Mouse (Mus musculus) embryonic facial prominence, embryonic 14.5 days (tissue): Measurements from ENCODE around the gene Acox1. TPM values are rescaled to one million over a fixed set of nuclear protein-coding genes. Genes with fewer than 3 reads are reported as not detected.

Source experiments
- ATAC-seq: fragments of 200-750 bp; cut with Nextera tagmentation; 2 replicates; pipeline ENCODE4 v1.8.0; 2017; ENCODE audit warnings: low read depth, moderate number of reproducible peaks, moderate TSS enrichment
- DNase-seq: peaks from one replicate; pipeline ENCODE4 v3.0.0-alpha.2; 2015; ENCODE audit warnings: low spot score
- H3K27ac ChIP-seq: fragments of 300-500 bp; sonication (generic); replicated peaks from 2 replicates; pipeline ENCODE4 v1.5.1; 2014; ENCODE audit warnings: low read depth, mild to moderate bottlenecking, low read length, moderate library complexity
- H3K27me3 ChIP-seq: fragments of 300-500 bp; sonication (generic); replicated peaks from 2 replicates; pipeline ENCODE4 v1.6.1; 2014; ENCODE audit warnings: low read length; ENCODE audit not compliant: control insufficient read depth, insufficient read depth
- H3K36me3 ChIP-seq: fragments of 300-500 bp; sonication (generic); 2 replicates; pipeline ENCODE4 v1.6.1; 2014; ENCODE audit warnings: low read length, mixed read lengths; ENCODE audit not compliant: control insufficient read depth, insufficient read depth
- H3K4me1 ChIP-seq: fragments of 300-500 bp; sonication (generic); 2 replicates; pipeline ENCODE4 v1.6.1; 2014; ENCODE audit warnings: antibody characterized with exemption, low read length; ENCODE audit not compliant: control insufficient read depth, insufficient read depth
- H3K4me2 ChIP-seq: fragments of 300-500 bp; sonication (generic); 2 replicates; pipeline ENCODE4 v1.6.1; 2014; ENCODE audit warnings: low read depth, mild to moderate bottlenecking, low read length, moderate library complexity, mixed read lengths
- H3K4me3 ChIP-seq: fragments of 300-500 bp; sonication (generic); 2 replicates; pipeline ENCODE4 v1.5.1; 2014; ENCODE audit warnings: low read depth, mild to moderate bottlenecking, low read length
- H3K9ac ChIP-seq: fragments of 300-500 bp; sonication (generic); 2 replicates; pipeline ENCODE4 v1.6.1; 2014; ENCODE audit warnings: low read depth, mild to moderate bottlenecking, low read length, moderate library complexity, mixed read lengths
- H3K9me3 ChIP-seq: fragments of 300-500 bp; sonication (generic); 2 replicates; pipeline ENCODE4 v1.6.1; 2016; ENCODE audit warnings: low read length; ENCODE audit not compliant: control insufficient read depth
- WGBS: fragments of 180-500 bp; shearing (Covaris S2); extraction: QIAGEN DNeasy Blood & Tissue Kit; methylation state at CpG from one replicate; pipeline ENCODE4 v1.1.7; 2014; 5-methylcytosine and 5-hydroxymethylcytosine counted together
- polyA plus RNA-seq: library from polyadenylated mRNA; unstranded; fragments of >200 nt; fragmentation: Nextera tagmentation; extraction: Ambion mirVana; gene quantifications from 2 replicates; pipeline ENCODE4 v1.2.1, GENCODE M21; 2014

Acox1 gene
- polyA plus RNA-seq, 1 experiment from 2014 or later = 30.8 TPM

DNA sequence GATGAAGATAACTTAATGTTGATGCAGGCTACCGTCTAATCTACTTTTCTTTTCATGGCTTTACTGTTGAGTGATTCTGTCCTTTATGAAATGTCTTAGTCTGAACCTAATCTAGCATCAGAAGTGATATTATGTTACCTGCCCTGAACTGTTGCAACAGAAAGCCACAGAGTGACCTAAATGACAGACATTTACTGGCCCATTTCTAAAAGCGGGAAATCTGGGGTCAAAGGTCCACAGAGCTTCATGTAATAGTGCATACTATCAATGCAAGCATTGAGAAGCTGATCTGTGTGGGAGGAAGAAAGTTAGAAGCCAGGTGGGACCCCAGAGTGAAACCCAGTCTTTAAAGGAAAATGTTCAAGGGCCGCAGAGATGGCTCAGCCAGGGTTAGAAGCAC is 4.3 kb upstream of the Acox1 start:
- Histone ChIP-seq H3K27me3 (no peaks in the 10 kb centered on the region), H3K36me3 (peaks cover 32% of the 10 kb centered on the region), H3K27ac (no peak overlapping the region), H3K9me3 (no peaks in the 10 kb centered on the region), H3K9ac (no peak overlapping the region), H3K4me3 (no peak overlapping the region), H3K4me2 (no peak overlapping the region), H3K4me1 (0 out of 2 replicates have a peak, but pooled peaks cover under 1% of the 10 kb centered on the region)
- no peak for ATAC-seq
- WGBS = 96% methylated on average over 3 of the region's 3 CpGs
- DNase-seq = no peak

DNA sequence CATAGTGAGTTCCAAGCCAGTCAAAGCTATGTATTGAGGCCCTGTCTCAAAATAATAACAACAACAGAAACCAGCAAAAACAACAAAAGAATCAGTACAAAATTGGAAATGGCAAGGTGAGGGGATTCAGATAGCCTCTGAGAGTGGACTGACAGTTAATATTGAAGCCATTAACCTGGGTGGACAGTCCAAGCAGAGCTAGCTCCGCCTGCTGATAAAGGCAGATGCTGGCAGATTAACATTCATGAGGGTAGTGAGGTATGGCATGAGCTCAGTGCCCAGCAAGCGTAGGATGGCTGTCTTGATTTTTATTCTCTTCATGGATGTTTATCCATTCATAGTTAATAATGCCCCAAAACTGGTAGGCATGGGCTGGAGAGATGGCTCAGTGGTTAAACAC is 2.3 kb upstream of the Acox1 start:
- Histone ChIP-seq H3K4me3 (no peak overlapping the region), H3K4me1 (peaks cover 8% of the 10 kb centered on the region), H3K9me3 (no peaks in the 10 kb centered on the region), H3K9ac (no peak overlapping the region), H3K27me3 (no peaks in the 10 kb centered on the region), H3K36me3 (peaks cover 13% of the 10 kb centered on the region), H3K27ac (no peak overlapping the region), H3K4me2 (no peak overlapping the region)
- ATAC-seq (no peak), DNase-seq (no peak)
- 90% methylated on average over 2 of the region's 2 CpGs for WGBS

DNA sequence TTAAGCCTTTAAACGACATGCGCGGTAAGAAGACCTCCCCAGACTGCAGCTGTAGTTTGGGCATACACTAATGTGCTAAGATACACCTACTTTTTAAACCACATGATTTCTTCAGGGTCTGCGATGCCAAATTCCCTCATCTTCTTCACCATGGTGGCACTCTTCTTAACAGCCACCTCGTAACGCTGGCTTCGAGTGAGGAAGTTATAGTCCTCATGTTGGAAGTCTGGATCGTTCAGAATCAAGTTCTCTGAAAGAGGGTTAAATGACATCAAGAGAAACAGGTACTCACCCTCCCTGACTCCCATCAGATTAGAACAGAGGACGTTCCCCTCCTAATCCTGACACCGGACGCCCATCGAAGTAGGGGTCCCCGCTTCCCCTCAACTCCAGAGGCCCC is 713 bp downstream of the Acox1 start:
- no peak for DNase-seq
- peak overlapping the region; percentile 79 for H3K4me2 ChIP-seq
- no peaks in the 10 kb centered on the region for H3K27me3 ChIP-seq
- peak overlapping the region; percentile 78 for H3K9ac ChIP-seq
- 22% methylated on average over 13 of the region's 13 CpGs for WGBS
- ATAC-seq = no peak
- peak overlapping the region; percentile 80 for H3K4me3 ChIP-seq
- H3K36me3 ChIP-seq = 0 out of 2 replicates have a peak, but pooled peaks cover 12% of the 10 kb centered on the region
- H3K9me3 ChIP-seq = no peaks in the 10 kb centered on the region
- peak overlapping the region; percentile 89 for H3K27ac ChIP-seq
- H3K4me1 ChIP-seq = peaks cover 8% of the 10 kb centered on the region

DNA sequence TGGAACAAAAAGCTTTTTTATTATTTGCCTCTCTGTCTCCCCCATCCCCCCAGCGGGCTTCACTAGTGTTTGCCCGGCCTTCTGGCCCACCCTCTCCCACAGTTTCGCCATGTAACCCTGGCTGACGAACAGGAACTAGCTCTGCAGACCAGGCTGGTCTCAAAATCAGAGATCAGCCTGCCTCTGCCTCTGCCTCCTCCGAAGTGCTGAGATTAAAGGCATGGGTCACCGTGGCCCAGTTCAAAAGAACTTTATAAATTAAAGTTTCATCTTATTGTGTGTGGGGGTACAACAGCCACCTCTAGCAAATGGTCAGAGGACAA is 1.3 kb downstream of the Acox1 start:
- peaks cover 8% of the 10 kb centered on the region for H3K4me1 ChIP-seq
- 0 out of 2 replicates have a peak, but pooled peaks cover 12% of the 10 kb centered on the region for H3K36me3 ChIP-seq
- peak overlapping the region; percentile 78; the same call in 1 of the 2 replicates for H3K9ac ChIP-seq
- H3K4me2 ChIP-seq = peak overlapping the region; percentile 79
- peak overlapping the region; percentile 80; the same call in 1 of the 2 replicates for H3K4me3 ChIP-seq
- H3K9me3 ChIP-seq = no peaks in the 10 kb centered on the region
- WGBS = 92% methylated on average over 6 of the region's 6 CpGs
- no peak overlapping the region for H3K27ac ChIP-seq
- DNase-seq = no peak
- no peaks in the 10 kb centered on the region for H3K27me3 ChIP-seq
- ATAC-seq = no peak

DNA sequence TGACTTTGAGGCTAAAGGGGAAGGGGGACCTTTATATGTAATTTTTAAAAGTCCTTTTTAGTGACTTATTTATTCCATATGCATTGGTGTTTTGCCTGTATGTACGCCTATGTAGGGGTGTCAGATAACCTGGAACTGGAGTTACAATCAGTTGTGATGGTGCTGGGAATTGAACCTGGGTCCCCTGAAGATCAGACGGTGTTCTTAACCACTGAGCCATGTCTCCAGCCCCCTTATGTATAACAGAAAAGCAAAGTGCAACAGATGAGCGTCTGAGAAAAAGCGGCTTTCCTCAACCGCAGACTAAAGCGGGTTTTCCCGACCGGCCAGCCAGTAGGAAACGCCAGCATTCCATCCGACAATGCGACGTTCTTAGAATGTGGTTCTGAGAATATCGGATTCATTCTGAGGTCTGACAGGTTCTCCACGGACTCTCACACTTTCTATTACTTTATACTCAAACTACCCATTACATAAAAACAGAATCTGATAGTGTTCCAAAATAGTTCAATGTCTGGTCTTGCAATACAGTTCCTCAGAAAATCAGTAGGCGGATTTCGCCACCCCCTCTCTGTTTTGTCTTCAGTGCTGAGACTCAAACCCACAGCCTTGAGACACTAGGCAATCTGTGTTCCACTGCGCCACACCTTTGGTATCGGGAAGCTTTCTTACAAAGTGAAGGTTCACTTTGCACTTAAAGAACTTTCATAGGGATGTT is 1.8 kb downstream of the Acox1 start:
- no peaks in the 10 kb centered on the region for H3K9me3 ChIP-seq
- H3K4me2 ChIP-seq = peak overlapping the region; percentile 79
- 94% methylated on average over 18 of the region's 18 CpGs for WGBS
- H3K4me3 ChIP-seq = no peak overlapping the region
- no peak overlapping the region for H3K27ac ChIP-seq
- no peak overlapping the region for H3K9ac ChIP-seq
- H3K4me1 ChIP-seq = peaks cover 8% of the 10 kb centered on the region
- no peaks in the 10 kb centered on the region for H3K27me3 ChIP-seq
- no peak for DNase-seq
- ATAC-seq = no peak
- H3K36me3 ChIP-seq = 0 out of 2 replicates have a peak, but pooled peaks cover 12% of the 10 kb centered on the region

DNA sequence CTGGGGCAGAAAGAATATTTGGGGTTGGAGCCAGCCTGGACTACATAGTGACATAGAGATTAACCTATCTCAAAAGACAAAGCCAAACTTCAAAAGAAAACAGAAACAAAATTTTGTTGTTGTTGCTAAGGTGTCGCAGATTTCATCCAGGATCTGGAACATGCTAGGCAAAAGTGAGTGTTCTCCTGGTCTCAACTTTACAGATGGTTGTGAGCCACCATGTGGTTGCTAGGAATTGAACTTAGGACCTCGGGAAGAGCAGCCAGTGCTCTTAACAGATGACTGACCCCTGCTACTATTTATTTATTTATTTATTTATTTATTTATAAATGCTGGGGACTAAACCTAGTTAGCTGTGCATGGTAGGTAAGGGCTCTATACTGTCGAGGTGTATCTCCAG is 2.5 kb downstream of the Acox1 start:
- no peak overlapping the region for H3K4me3 ChIP-seq
- ATAC-seq (no peak), DNase-seq (no peak)
- H3K36me3 ChIP-seq = 0 out of 2 replicates have a peak, but pooled peaks cover 17% of the 10 kb centered on the region
- H3K4me1 ChIP-seq = peaks cover 8% of the 10 kb centered on the region
- no peaks in the 10 kb centered on the region for H3K9me3 ChIP-seq
- 83% methylated on average over 3 of the region's 3 CpGs for WGBS
- H3K4me2 ChIP-seq = no peak overlapping the region
- no peaks in the 10 kb centered on the region for H3K27me3 ChIP-seq
- H3K9ac ChIP-seq = no peak overlapping the region
- no peak overlapping the region for H3K27ac ChIP-seq

DNA sequence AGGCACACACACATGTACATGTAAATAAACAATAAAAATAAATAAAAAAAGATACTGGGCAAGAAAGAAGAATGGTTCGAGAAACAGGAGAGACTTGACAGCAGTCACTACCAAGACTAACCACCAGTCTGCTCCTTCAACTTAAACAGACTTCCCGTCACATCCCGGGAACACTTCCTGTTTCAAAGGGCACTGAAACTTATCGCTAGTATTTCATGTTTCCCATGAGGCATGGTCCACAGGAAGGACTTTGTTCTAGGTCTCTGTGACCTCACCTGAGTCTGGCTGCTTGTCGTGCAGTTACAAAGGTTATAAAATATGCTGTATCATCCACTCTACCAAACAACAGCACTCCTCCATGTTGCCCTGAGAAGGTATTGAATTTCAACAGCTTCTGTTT is 3.6 kb downstream of the Acox1 start:
- no peaks in the 10 kb centered on the region for H3K27me3 ChIP-seq
- H3K36me3 ChIP-seq = 0 out of 2 replicates have a peak, but pooled peaks cover 24% of the 10 kb centered on the region
- no peaks in the 10 kb centered on the region for H3K9me3 ChIP-seq
- no peak for ATAC-seq
- 68% methylated on average over 5 of the region's 5 CpGs for WGBS
- DNase-seq = no peak
- peaks cover 8% of the 10 kb centered on the region for H3K4me1 ChIP-seq
- no peak overlapping the region for H3K27ac ChIP-seq
- H3K4me2 ChIP-seq = no peak overlapping the region
- H3K4me3 ChIP-seq = no peak overlapping the region
- H3K9ac ChIP-seq = no peak overlapping the region

DNA sequence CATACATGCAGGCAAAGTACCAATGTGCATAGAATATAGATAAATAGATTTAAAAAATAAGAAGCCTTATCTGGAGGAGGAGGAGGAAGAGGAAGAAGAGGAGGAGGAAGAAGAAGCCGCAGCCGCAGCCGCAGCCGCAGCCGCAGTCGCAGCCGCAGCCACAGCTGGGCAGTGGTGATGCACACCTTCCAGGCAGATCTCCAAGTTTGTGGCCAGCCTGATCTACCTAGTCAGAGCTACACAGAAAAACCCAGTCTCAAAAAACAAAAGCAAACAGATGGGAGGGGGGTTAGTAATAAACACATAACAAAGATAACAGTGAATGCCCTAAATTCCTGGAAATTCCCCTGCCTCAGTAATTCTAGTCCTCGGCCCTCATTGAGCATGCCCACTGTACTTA is 4.2 kb downstream of the Acox1 start:
- H3K27me3 ChIP-seq = no peaks in the 10 kb centered on the region
- H3K27ac ChIP-seq = no peak overlapping the region
- ATAC-seq (no peak), DNase-seq (no peak)
- H3K9me3 ChIP-seq = no peaks in the 10 kb centered on the region
- H3K36me3 ChIP-seq = peaks cover 31% of the 10 kb centered on the region; the same call in 1 of the 2 replicates
- peaks cover 8% of the 10 kb centered on the region for H3K4me1 ChIP-seq
- no peak overlapping the region for H3K9ac ChIP-seq
- no peak overlapping the region for H3K4me3 ChIP-seq
- 81% methylated on average over 8 of the region's 8 CpGs for WGBS
- H3K4me2 ChIP-seq = no peak overlapping the region
